Mouse (Mus musculus) heart, embryonic 16.5 days (tissue): ENCODE measurements around the gene Serpina3g. TPM values are rescaled to one million over a fixed set of nuclear protein-coding genes. Genes with fewer than 3 reads are reported as not detected.

Source experiments
- polyA plus RNA-seq: library from polyadenylated mRNA; unstranded; fragments of >200 nt; fragmentation: Nextera tagmentation; extraction: Ambion mirVana; gene quantifications from 2 replicates; pipeline ENCODE4 v1.2.1, GENCODE M21; 2015

The Serpina3g gene
- polyA plus RNA-seq, 1 experiment from 2014 or later = 15.4 TPM

Other genes with a start within 250 kb of the Serpina3g start
- not detected in 2 replicates for gene Serpina11, start 246.3 kb upstream of the Serpina3g start, polyA plus RNA-seq
- 0.22 and 0.37 TPM in 2 replicates for gene Serpina9, start 222.5 kb upstream of the Serpina3g start, polyA plus RNA-seq
- not detected in 2 replicates for gene Serpina12, start 191.8 kb upstream of the Serpina3g start, polyA plus RNA-seq
- not detected in 2 replicates for gene Serpina5, start 135.1 kb upstream of the Serpina3g start, polyA plus RNA-seq
- not detected in 2 replicates for gene Serpina3a, start 123.5 kb upstream of the Serpina3g start, polyA plus RNA-seq
- gene Serpina3b, start 108.2 kb upstream of the Serpina3g start, polyA plus RNA-seq = not detected in 2 replicates
- 0.11 TPM in 1 of 2 replicates, not detected in the other for gene Serpina3c, start 82.4 kb upstream of the Serpina3g start, polyA plus RNA-seq
- 0.16 and 0.51 TPM in 2 replicates for gene Serpina3f, start 21.7 kb upstream of the Serpina3g start, polyA plus RNA-seq
- gene Serpina3i, start 26.9 kb downstream of the Serpina3g start, polyA plus RNA-seq = 2.0 and 4.2 TPM in 2 replicates
- gene Serpina3j, start 78.3 kb downstream of the Serpina3g start, polyA plus RNA-seq = 0.06 and 0.25 TPM in 2 replicates
- gene Serpina3k, start 102.2 kb downstream of the Serpina3g start, polyA plus RNA-seq = not detected in 2 replicates
- gene Serpina3m, start 102.2 kb downstream of the Serpina3g start, polyA plus RNA-seq = not detected in 2 replicates
- 0.46 and 0.55 TPM in 2 replicates for gene Serpina3n, start 170.5 kb downstream of the Serpina3g start, polyA plus RNA-seq
- gene Gsc, start 237.1 kb downstream of the Serpina3g start, polyA plus RNA-seq = 0.39 and 0.43 TPM in 2 replicates